ENCODE assay signal across 8 mouse cellular contexts in genomic region chr11:69670786-69671725, GRCm38 (mm10). TPM values are rescaled to one million over a fixed set of nuclear protein-coding genes. Genes with fewer than 3 reads are reported as not detected.
A peak's percentile ranks its signal among the peaks of the same experiment; 100 is the strongest.
DNase-seq lines count a peak whose midpoint lies in the region; ATAC-seq and TF ChIP-seq lines count a peak whose summit lies in the region.

No protein-coding gene starts in this region.

- peak overlapping the region; percentile 98 for H3K4me3 ChIP-seq in hindbrain, postnatal 0 days (ENCODE audit: low read length)
- H3K4me3 ChIP-seq in left cerebral cortex, adult 2 months: peak overlapping the region; percentile 75

- ATAC-seq in hindbrain, postnatal 0 days: peak; percentile 88
- ATAC-seq in megakaryocyte, adult 5-6 weeks (ENCODE audit: poor library complexity, severe bottlenecking): peak; percentile 72

- H3K36me3 ChIP-seq in hindbrain, postnatal 0 days (ENCODE audit: insufficient read depth, low read length): peaks cover 61% of the 10 kb centered on the region

- H3K9me3 ChIP-seq in hindbrain, postnatal 0 days (ENCODE audit: low read length): no peaks in the 10 kb centered on the region

- peak overlapping the region; percentile 90 for H3K4me2 ChIP-seq in hindbrain, postnatal 0 days (ENCODE audit: low read depth, low read length)

- DNase-seq in T-cell, adult 2 months (ENCODE audit: low spot score): peak; percentile 98
- DNase-seq in cerebellum, postnatal 36 days: peak; percentile 93 to 96
- DNase-seq in gastrocnemius, adult 18-20 months (ENCODE audit: low spot score): peak; percentile 94
- peak; percentile 99 for DNase-seq in hindbrain, postnatal 0 days (ENCODE audit: low spot score)
- peak; percentile 88 to 90 for DNase-seq in left cerebral cortex, adult 2 months (ENCODE audit: extremely low spot score in 1 of 2, low spot score in 2 of 2)
- peak; percentile 87 to 89 for DNase-seq in right cerebral cortex, adult 2 months (ENCODE audit: low spot score in 2 of 2)
- DNase-seq in urinary bladder, postnatal 14 days (ENCODE audit: low spot score): peak; percentile 94

- WGBS in hindbrain, postnatal 0 days: under 1% methylated on average over 55 of the region's 61 CpGs

- no peaks in the 10 kb centered on the region for H3K27me3 ChIP-seq in hindbrain, postnatal 0 days (ENCODE audit: insufficient read depth, low read length)

- peak overlapping the region; percentile 99 for H3K27ac ChIP-seq in hindbrain, postnatal 0 days
- H3K27ac ChIP-seq in left cerebral cortex, adult 2 months: peak overlapping the region; percentile 96

- intact Hi-C loops in left cerebral cortex, adult 2 months (cut with DNase I): loop anchor here (1.0 kb wide), 1 partner anchor 87 kb away; the partner anchor contains the start of gene Polr2a

- no peak for TF ChIP-seq CTCF in hindbrain, postnatal 0 days (IDR thresholded peaks at IDR 0.05; ENCODE audit: low read depth)
- no peak for TF ChIP-seq CTCF in left cerebral cortex, adult 2 months (IDR thresholded peaks at IDR 0.05)

- peaks cover 5% of the 10 kb centered on the region; the same call in 1 of the 2 replicates for H3K4me1 ChIP-seq in hindbrain, postnatal 0 days (ENCODE audit: insufficient read depth, low read length)

- peak overlapping the region; percentile 100 for H3K9ac ChIP-seq in hindbrain, postnatal 0 days (replicated peaks; ENCODE audit: low read length)

RNA-seq across cellular contexts. Expression of gene Eif4a1, which starts 1.2 kb away (rescaled TPM):
- total RNA-seq in gastrocnemius, adult 18-20 months (2021): 10 to 100 TPM; 69.6 to 97.7 TPM
- total RNA-seq in hindbrain, postnatal 0 days (2014; rRNA removed): 696 and 745 TPM in 2 replicates
- 427 and 463 TPM in 2 replicates for polyA plus RNA-seq in hindbrain, postnatal 0 days (2015; fragmentation: Nextera tagmentation; extraction: Ambion mirVana)
- total RNA-seq in left cerebral cortex, adult 2 months (2021): 100 to 1,000 TPM; 299 to 311 TPM
- total RNA-seq in megakaryocyte, adult 5-6 weeks (2015): 457 and 494 TPM in 2 replicates
- 511 and 523 TPM in 2 replicates for total RNA-seq in megakaryocyte, adult 5-6 weeks (2017)

RNA-seq across cellular contexts. Expression of gene Cd68, which starts 5.1 kb away (rescaled TPM):
- 1 to 10 TPM; 1.2 to 4.0 TPM for total RNA-seq in gastrocnemius, adult 18-20 months (2021)
- total RNA-seq in hindbrain, postnatal 0 days (2014; rRNA removed): 6.0 and 7.5 TPM in 2 replicates
- 10.5 and 12.0 TPM in 2 replicates for polyA plus RNA-seq in hindbrain, postnatal 0 days (2015; fragmentation: Nextera tagmentation; extraction: Ambion mirVana)
- 10 to 100 TPM; 11.8 to 14.1 TPM for total RNA-seq in left cerebral cortex, adult 2 months (2021)
- 302 and 304 TPM in 2 replicates for total RNA-seq in megakaryocyte, adult 5-6 weeks (2015)
- 195 and 219 TPM in 2 replicates for total RNA-seq in megakaryocyte, adult 5-6 weeks (2017)

RNA-seq across cellular contexts. Expression of gene Mpdu1, which starts 8.6 kb away (rescaled TPM):
- 1 to 10 TPM; 7.5 to 9.5 TPM for total RNA-seq in gastrocnemius, adult 18-20 months (2021)
- 141 and 256 TPM in 2 replicates for total RNA-seq in hindbrain, postnatal 0 days (2014; rRNA removed)
- polyA plus RNA-seq in hindbrain, postnatal 0 days (2015; fragmentation: Nextera tagmentation; extraction: Ambion mirVana): 122 and 124 TPM in 2 replicates
- 10 to 100 TPM; 59.0 to 59.4 TPM for total RNA-seq in left cerebral cortex, adult 2 months (2021)
- total RNA-seq in megakaryocyte, adult 5-6 weeks (2015): 34.9 and 40.9 TPM in 2 replicates
- total RNA-seq in megakaryocyte, adult 5-6 weeks (2017): 55.7 and 56.5 TPM in 2 replicates

RNA-seq across cellular contexts. Expression of gene Senp3, which starts 10.8 kb away (rescaled TPM):
- 10 to 100 TPM; 21.9 to 25.4 TPM for total RNA-seq in gastrocnemius, adult 18-20 months (2021)
- 68.6 and 90.4 TPM in 2 replicates for total RNA-seq in hindbrain, postnatal 0 days (2014; rRNA removed)
- 69.2 and 69.3 TPM in 2 replicates for polyA plus RNA-seq in hindbrain, postnatal 0 days (2015; fragmentation: Nextera tagmentation; extraction: Ambion mirVana)
- 100 to 1,000 TPM; 108 to 111 TPM for total RNA-seq in left cerebral cortex, adult 2 months (2021)
- 94.3 and 104 TPM in 2 replicates for total RNA-seq in megakaryocyte, adult 5-6 weeks (2015)
- total RNA-seq in megakaryocyte, adult 5-6 weeks (2017): 68.9 and 80.8 TPM in 2 replicates

RNA-seq across cellular contexts. Expression of gene Tnfsf13, which starts 14.5 kb away (rescaled TPM):
- total RNA-seq in gastrocnemius, adult 18-20 months (2021): under 1 TPM; 0.62 to 0.64 TPM
- 0.14 and 1.8 TPM in 2 replicates for total RNA-seq in hindbrain, postnatal 0 days (2014; rRNA removed)
- polyA plus RNA-seq in hindbrain, postnatal 0 days (2015; fragmentation: Nextera tagmentation; extraction: Ambion mirVana): 0.76 and 0.98 TPM in 2 replicates
- total RNA-seq in left cerebral cortex, adult 2 months (2021): 1 to 10 TPM; 3.3 to 3.8 TPM
- total RNA-seq in megakaryocyte, adult 5-6 weeks (2015): 37.7 and 47.2 TPM in 2 replicates
- total RNA-seq in megakaryocyte, adult 5-6 weeks (2017): 74.3 and 78.9 TPM in 2 replicates

Comparison
In these comparisons a context has a peak if more than half of its experiments do, and no peak if none do; other contexts are left out.
1. Peak in every context shown above with its lines: DNase-seq, ATAC-seq, H3K4me3 ChIP-seq and H3K27ac ChIP-seq.
2. RNA of gene Cd68, which starts 5.1 kb away (total RNA-seq): 195 to 304 TPM in megakaryocyte, adult 5-6 weeks; 11.8 to 14.1 TPM in left cerebral cortex, adult 2 months, 6.0 to 7.5 TPM in hindbrain, postnatal 0 days and 1.2 to 4.0 TPM in gastrocnemius, adult 18-20 months; every median in the first group is over 10 times any median in the second.